Comparison of ENCODE assay signal across 25 mouse cellular contexts in the genomic region with DNA sequence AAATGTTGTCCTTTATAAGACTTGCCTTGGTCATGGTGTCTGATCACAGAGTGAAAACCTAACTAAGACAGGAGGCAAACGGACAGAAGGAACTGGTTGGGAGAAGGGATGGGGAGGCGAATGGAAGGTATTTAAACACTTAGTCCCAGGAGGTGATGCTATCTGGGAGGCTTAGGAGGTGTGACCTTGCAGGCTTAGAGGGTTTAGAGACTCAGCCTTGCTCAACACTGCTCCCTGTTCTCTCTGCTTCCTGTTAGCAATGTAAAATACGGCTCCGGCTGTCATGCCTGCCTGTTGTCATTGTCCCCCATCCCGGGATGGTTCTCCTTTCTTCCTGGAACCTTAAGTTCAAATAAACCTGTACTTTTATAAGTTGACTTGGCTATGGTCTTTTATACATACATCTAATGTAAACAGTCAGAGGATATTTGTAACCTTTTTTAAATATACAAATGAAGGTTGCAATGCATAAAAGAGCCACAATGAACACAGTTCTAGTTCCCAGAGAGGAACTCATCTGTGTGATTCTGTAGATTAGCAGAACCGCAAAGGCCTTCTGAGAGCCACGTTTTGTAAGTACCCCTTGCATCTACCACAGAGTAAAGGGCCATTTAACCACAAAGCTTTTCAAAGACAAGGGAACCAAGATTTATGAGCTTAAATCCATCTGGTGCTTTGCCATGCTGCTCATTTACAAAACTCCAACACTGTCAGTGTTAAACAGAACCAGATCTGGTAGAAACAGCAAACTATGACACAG.
DNase-seq lines count a peak whose midpoint lies in the region; ATAC-seq lines count a peak whose summit lies in the region.
"Had no signal": no experiment of that assay in that cellular context is flagged by ENCODE, and none has a peak within 500 bp of the region (broad histone marks: within the 10 kb centered on the region; RNA-seq: fewer than 3 reads in every experiment).

No protein-coding gene starts in this region.

- H3K27ac ChIP-seq in embryonic facial prominence, embryonic 14.5 days (replicated peaks; ENCODE audit: low read depth, low read length): no peak overlapping the region
- no peak overlapping the region for H3K27ac ChIP-seq in embryonic facial prominence, embryonic 10.5 days (replicated peaks)
- no peak overlapping the region for H3K27ac ChIP-seq in kidney, embryonic 16.5 days (ENCODE audit: low read length)
- H3K27ac ChIP-seq: embryonic facial prominence, embryonic 15.5 days; hindbrain, embryonic 15.5 days; intestine, embryonic 15.5 days; layer of hippocampus, adult 2 months; neural tube, embryonic 13.5 days; stomach, embryonic 15.5 days had no signal

- no peaks in the 10 kb centered on the region for H3K27me3 ChIP-seq in embryonic facial prominence, embryonic 14.5 days (replicated peaks; ENCODE audit: control insufficient read depth, insufficient read depth, low read length)
- no peaks in the 10 kb centered on the region for H3K27me3 ChIP-seq in embryonic facial prominence, embryonic 10.5 days (replicated peaks; ENCODE audit: low read depth, poor library complexity, severe bottlenecking)
- H3K27me3 ChIP-seq in kidney, embryonic 16.5 days (ENCODE audit: insufficient read depth, low read length): no peaks in the 10 kb centered on the region
- H3K27me3 ChIP-seq: embryonic facial prominence, embryonic 15.5 days; hindbrain, embryonic 15.5 days; intestine, embryonic 15.5 days; neural tube, embryonic 13.5 days; Patski; stomach, embryonic 15.5 days had no signal

- 0 out of 2 replicates have a peak, but pooled peaks cover 3% of the 10 kb centered on the region for H3K9me3 ChIP-seq in embryonic facial prominence, embryonic 14.5 days (ENCODE audit: control insufficient read depth, low read length)
- no peaks in the 10 kb centered on the region for H3K9me3 ChIP-seq in embryonic facial prominence, embryonic 10.5 days
- H3K9me3 ChIP-seq in kidney, embryonic 16.5 days (ENCODE audit: low read length): no peaks in the 10 kb centered on the region
- H3K9me3 ChIP-seq: embryonic facial prominence, embryonic 15.5 days; hindbrain, embryonic 15.5 days; intestine, embryonic 15.5 days; neural tube, embryonic 13.5 days; stomach, embryonic 15.5 days had no signal

- peak; percentile 47 for DNase-seq in embryonic facial prominence, embryonic 14.5 days (ENCODE audit: low spot score)
- no peak for DNase-seq in embryonic facial prominence, embryonic 10.5 days (ENCODE audit: low spot score)
- DNase-seq in mesoderm, embryonic 11.5 days (ENCODE audit: low read depth, low spot score): peak; percentile 9
- no peak for DNase-seq in lung, postnatal 10 days
- DNase-seq: adrenal gland, adult 8-10 months; cerebellum, adult 2 months; cerebellum, postnatal 25 days; embryo, embryonic 11 days; gastrocnemius, postnatal 36 days; heart, postnatal 4 days; kidney, adult 8-10 months; kidney, postnatal 14 days; midbrain, embryonic 14.5 days; thymus, adult 2 months had no signal

- no peak overlapping the region for H3K9ac ChIP-seq in embryonic facial prominence, embryonic 14.5 days (ENCODE audit: low read depth, low read length)
- no peak overlapping the region for H3K9ac ChIP-seq in kidney, embryonic 16.5 days (replicated peaks; ENCODE audit: low read length)
- H3K9ac ChIP-seq: embryonic facial prominence, embryonic 15.5 days; hindbrain, embryonic 15.5 days; intestine, embryonic 15.5 days; neural tube, embryonic 13.5 days; stomach, embryonic 15.5 days had no signal

- ATAC-seq in embryonic facial prominence, embryonic 14.5 days (ENCODE audit: low read depth): no peak
- ATAC-seq in CD4-positive, CD25-positive, alpha-beta regulatory T cell, adult 4 months: peak; percentile 41
- peak; percentile 97 to 98 for ATAC-seq in hematopoietic stem cell, adult 5-6 weeks (replicated peaks in 1 of 2; ENCODE audit: insufficient read depth in 1 of 2, low FRiP score in 2 of 2, low TSS enrichment in 1 of 2, low read depth in 1 of 2, poor library complexity in 2 of 2, severe bottlenecking in 2 of 2)
- ATAC-seq in kidney, embryonic 16.5 days (ENCODE audit: low FRiP score, low TSS enrichment): no peak
- ATAC-seq: forebrain, embryonic 16.5 days; intestine, embryonic 15.5 days; Patski had no signal

- WGBS in embryonic facial prominence, embryonic 14.5 days: 71% methylated on average over 7 of the region's 7 CpGs
- WGBS in embryonic facial prominence, embryonic 10.5 days: 85% methylated on average over 7 of the region's 7 CpGs
- 71% methylated on average over 7 of the region's 7 CpGs for WGBS in kidney, embryonic 16.5 days

- H3K4me1 ChIP-seq in embryonic facial prominence, embryonic 14.5 days (ENCODE audit: control insufficient read depth, insufficient read depth, low read length): no peaks in the 10 kb centered on the region
- H3K4me1 ChIP-seq in embryonic facial prominence, embryonic 10.5 days: no peaks in the 10 kb centered on the region
- no peaks in the 10 kb centered on the region for H3K4me1 ChIP-seq in kidney, embryonic 16.5 days (ENCODE audit: insufficient read depth, low read length)
- H3K4me1 ChIP-seq: hindbrain, embryonic 15.5 days; intestine, embryonic 15.5 days; stomach, embryonic 15.5 days had no signal

- H3K4me3 ChIP-seq in embryonic facial prominence, embryonic 14.5 days (ENCODE audit: low read depth, low read length): no peak overlapping the region
- H3K4me3 ChIP-seq in embryonic facial prominence, embryonic 10.5 days: no peak overlapping the region
- H3K4me3 ChIP-seq in kidney, embryonic 16.5 days (ENCODE audit: low read length): no peak overlapping the region
- H3K4me3 ChIP-seq: embryonic facial prominence, embryonic 15.5 days; hindbrain, embryonic 15.5 days; intestine, embryonic 15.5 days; layer of hippocampus, adult 2 months; neural tube, embryonic 13.5 days; stomach, embryonic 15.5 days had no signal

- no peak overlapping the region for H3K4me2 ChIP-seq in embryonic facial prominence, embryonic 14.5 days (ENCODE audit: low read depth, low read length)
- no peak overlapping the region for H3K4me2 ChIP-seq in kidney, embryonic 16.5 days (replicated peaks; ENCODE audit: low read depth, low read length)
- H3K4me2 ChIP-seq: embryonic facial prominence, embryonic 15.5 days; hindbrain, embryonic 15.5 days; intestine, embryonic 15.5 days; neural tube, embryonic 13.5 days; stomach, embryonic 15.5 days had no signal

- no peaks in the 10 kb centered on the region for H3K36me3 ChIP-seq in embryonic facial prominence, embryonic 14.5 days (ENCODE audit: control insufficient read depth, insufficient read depth, low read length)
- 0 out of 2 replicates have a peak, but pooled peaks cover 3% of the 10 kb centered on the region for H3K36me3 ChIP-seq in embryonic facial prominence, embryonic 10.5 days (replicated peaks)
- 0 out of 2 replicates have a peak, but pooled peaks cover 3% of the 10 kb centered on the region for H3K36me3 ChIP-seq in kidney, embryonic 16.5 days (ENCODE audit: insufficient read depth, low read length)
- H3K36me3 ChIP-seq: embryonic facial prominence, embryonic 15.5 days; hindbrain, embryonic 15.5 days; intestine, embryonic 15.5 days; stomach, embryonic 15.5 days had no signal

Comparison
In these comparisons a context has a peak if more than half of its experiments do, and no peak if none do; other contexts are left out.
1. DNase-seq: peak in embryonic facial prominence, embryonic 14.5 days (single experiment) and mesoderm, embryonic 11.5 days (single experiment); none in embryonic facial prominence, embryonic 10.5 days (single experiment) and lung, postnatal 10 days (single experiment).
2. ATAC-seq: peak in CD4-positive, CD25-positive, alpha-beta regulatory T cell, adult 4 months (single experiment) and hematopoietic stem cell, adult 5-6 weeks (2 of 2); none in embryonic facial prominence, embryonic 14.5 days (single experiment) and kidney, embryonic 16.5 days (single experiment).